Mouse (Mus musculus): ENCODE measurements around the gene Colq.

Gene Colq

GRCm38 (mm10) chr14:31525040-31525810 lies 65.9 kb downstream of the Colq start:
- no peak for DNase-seq (ENCODE audit: low spot score in 2 of 2)

GRCm38 (mm10) chr14:31521318-31521717 lies 69.8 kb downstream of the Colq start:
- no peak for DNase-seq (ENCODE audit: low spot score in 2 of 2)

GRCm38 (mm10) chr14:31519165-31519564 lies 72.0 kb downstream of the Colq start:
- no peak for DNase-seq (ENCODE audit: low spot score in 2 of 2)

GRCm38 (mm10) chr14:31515895-31516294 lies 75.2 kb downstream of the Colq start:
- no peak for DNase-seq (ENCODE audit: low spot score in 2 of 2)

- DNase-seq (ENCODE audit: low spot score in 2 of 2) = no peak
These were observed 80.8 kb downstream of the Colq start for GRCm38 (mm10) chr14:31510322-31510721.

- DNase-seq (ENCODE audit: low spot score in 2 of 2) = peak in 1 of 2 experiments; percentile 27
These were observed 81.2 kb downstream of the Colq start for GRCm38 (mm10) chr14:31509911-31510310.

- DNase-seq (ENCODE audit: low spot score in 2 of 2) = no peak
These were observed 84.7 kb downstream of the Colq start for GRCm38 (mm10) chr14:31506456-31506855.

- no peak for DNase-seq (ENCODE audit: low spot score in 2 of 2)
These were observed 87.7 kb downstream of the Colq start for GRCm38 (mm10) chr14:31503406-31503805.

- no peak for DNase-seq (ENCODE audit: low spot score in 2 of 2)
These were observed 91.6 kb downstream of the Colq start for GRCm38 (mm10) chr14:31499526-31499925.

GRCm38 (mm10) chr14:31496241-31496646 lies 94.9 kb downstream of the Colq start:
- DNase-seq (ENCODE audit: low spot score in 2 of 2) = no peak

- no peak for DNase-seq (ENCODE audit: low spot score in 2 of 2)
These were observed 95.6 kb downstream of the Colq start for GRCm38 (mm10) chr14:31495538-31495937.

GRCm38 (mm10) chr14:31494975-31495455 lies 96.1 kb downstream of the Colq start, which contains the start of gene Mettl6:
TSS of gene Mettl6 (minus strand) at chr14:31495040.
- DNase-seq (ENCODE audit: low spot score in 2 of 2) = peak; percentile 89 to 92

- DNase-seq (ENCODE audit: low spot score in 2 of 2) = peak in 1 of 2 experiments; percentile 42
These were observed 96.7 kb downstream of the Colq start, which contains the start of gene Eaf1 for GRCm38 (mm10) chr14:31494349-31494974. TSS of gene Eaf1 (plus strand) at chr14:31494399.

- DNase-seq (ENCODE audit: low spot score in 2 of 2) = no peak
These were observed 97.2 kb downstream of the Colq start for GRCm38 (mm10) chr14:31493901-31494300.

- DNase-seq (ENCODE audit: low spot score in 2 of 2) = no peak
These were observed 103.1 kb downstream of the Colq start for GRCm38 (mm10) chr14:31488055-31488454.

- no peak for DNase-seq (ENCODE audit: low spot score in 2 of 2)
These were observed 104.7 kb downstream of the Colq start for GRCm38 (mm10) chr14:31486465-31486864.

GRCm38 (mm10) chr14:31482417-31482816 lies 108.7 kb downstream of the Colq start:
- no peak for DNase-seq (ENCODE audit: low spot score in 2 of 2)

GRCm38 (mm10) chr14:31473297-31473696 lies 117.8 kb downstream of the Colq start:
- DNase-seq (ENCODE audit: low spot score in 2 of 2) = no peak

Data from urinary bladder, postnatal 36 days (tissue).